Mouse (Mus musculus) left cerebral cortex, adult 8-10 months (tissue): ENCODE results near the gene Aldh3a2. TPM values are rescaled to one million over a fixed set of nuclear protein-coding genes. Genes with fewer than 3 reads are reported as not detected.
"Not testable (repeated sequence)": the region's sequence is repeated elsewhere in the genome, so short reads cannot be mapped to it uniquely, and the experiment has no call there.

Source experiments
- DNase-seq, 2 experiments: peaks; one replicate each; pipeline ENCODE4 v3.0.0; 2022; ENCODE audit warnings: low spot score in 2 of 2
- total RNA-seq, 4 experiments: library from RNA; stranded (reverse); gene quantifications; 2 replicates each; pipeline ENCODE4 v1.2.4; 2022

The Aldh3a2 gene
- total RNA-seq, 4 experiments from 2014 or later = 54.8 to 58.9 (median 56.1) TPM

DNA sequence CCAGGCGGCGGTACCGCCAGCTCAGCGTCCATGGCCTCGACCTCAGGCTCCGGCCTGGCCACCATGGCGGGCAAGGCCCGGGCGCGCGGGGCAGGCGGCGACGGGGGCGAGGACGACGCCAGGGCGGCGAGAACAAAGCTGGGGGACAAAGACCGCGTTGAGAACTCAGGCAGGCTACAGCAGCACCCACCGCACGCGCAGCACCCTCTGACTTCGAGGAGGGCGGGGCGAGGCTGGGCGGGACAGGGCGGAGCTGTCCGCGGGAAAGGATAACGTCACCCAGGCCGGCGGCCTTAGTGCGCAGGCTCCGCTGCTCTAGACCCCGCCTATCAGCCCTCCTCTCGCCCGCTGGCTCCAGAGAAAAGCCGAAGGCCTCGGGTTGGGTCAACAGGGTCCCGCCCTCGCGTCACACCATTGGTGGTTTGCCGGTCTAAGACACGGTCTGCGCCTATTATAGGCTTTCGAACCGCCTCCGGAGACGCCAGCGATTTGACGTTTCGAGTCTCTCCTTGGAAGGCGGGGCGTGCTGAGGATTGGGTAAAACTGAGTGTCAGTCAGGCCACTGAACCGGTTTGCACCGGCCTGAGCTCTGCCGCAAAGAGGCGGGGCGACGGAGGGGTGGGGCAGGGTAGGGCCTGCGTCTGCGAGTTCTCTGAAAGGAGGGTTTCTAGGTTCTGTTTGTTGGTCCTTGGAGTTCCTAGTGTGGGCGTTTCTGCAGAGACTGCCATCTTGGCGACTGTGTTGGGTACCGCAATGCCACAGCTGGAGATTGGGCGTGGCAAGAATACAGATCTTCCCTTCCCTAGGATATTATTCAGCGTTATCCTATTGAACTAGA lies 92.2 kb downstream of the Aldh3a2 start, which contains the start of gene Usp22:
TSS of gene Usp22 (minus strand) at position 235 of the 838 bp plus-strand sequence.
- peak; percentile 98 to 100 for DNase-seq

GRCm38 (mm10) chr11:61174291-61174820 lies 92.9 kb downstream of the Aldh3a2 start:
- peak in 1 of 2 experiments; percentile 40 for DNase-seq

GRCm38 (mm10) chr11:61173477-61173876 lies 93.8 kb downstream of the Aldh3a2 start:
- DNase-seq = not testable (repeated sequence)

Other genes starting within 250 kb of the Aldh3a2 start
- 10 to 100 TPM; 15.1 to 19.8 (median 15.6) TPM for gene Kcnj12, start 244.9 kb downstream of the Aldh3a2 start, total RNA-seq
- 1 to 10 TPM in 3 of 4 experiments, under 1 TPM in 1; 0.76 to 2.3 (median 1.5) TPM for gene Tnfrsf13b, start 140.7 kb downstream of the Aldh3a2 start, total RNA-seq
- 100 to 1,000 TPM; 202 to 230 (median 218) TPM for gene Usp22, start 92.4 kb downstream of the Aldh3a2 start, total RNA-seq
- 1 to 10 TPM; 2.3 to 4.3 (median 2.7) TPM for gene Aldh3a1, start 59.9 kb downstream of the Aldh3a2 start, total RNA-seq
- gene Slc47a2, start 75.4 kb upstream of the Aldh3a2 start, total RNA-seq = under 1 TPM; 0.23 to 0.55 (median 0.27) TPM
- 1 to 10 TPM; 1.6 to 3.3 (median 2.9) TPM for gene Slc47a1, start 110.9 kb upstream of the Aldh3a2 start, total RNA-seq
- gene Rnf112, start 186.7 kb upstream of the Aldh3a2 start, total RNA-seq = 100 to 1,000 TPM; 223 to 281 (median 257) TPM
- 1 to 10 TPM; 1.9 to 4.0 (median 3.1) TPM for gene Mfap4, start 218.0 kb upstream of the Aldh3a2 start, total RNA-seq
- 10 to 100 TPM; 19.5 to 22.4 (median 21.0) TPM for gene Mapk7, start 226.9 kb upstream of the Aldh3a2 start, total RNA-seq
- gene B9d1, start 237.7 kb upstream of the Aldh3a2 start, total RNA-seq = 10 to 100 TPM; 46.9 to 57.8 (median 47.2) TPM